Mouse (Mus musculus): ENCODE measurements at regions not wholly inside any gene's neighbourhood (a gene's known extent, or its start where the extent isn't known, plus 50 kb on each side); places are given as distances from the start of the nearest gene placed in this dataset.
"Not testable (repeated sequence)": the region's sequence is repeated elsewhere in the genome, so short reads cannot be mapped to it uniquely, and the experiment has no call there.

DNA sequence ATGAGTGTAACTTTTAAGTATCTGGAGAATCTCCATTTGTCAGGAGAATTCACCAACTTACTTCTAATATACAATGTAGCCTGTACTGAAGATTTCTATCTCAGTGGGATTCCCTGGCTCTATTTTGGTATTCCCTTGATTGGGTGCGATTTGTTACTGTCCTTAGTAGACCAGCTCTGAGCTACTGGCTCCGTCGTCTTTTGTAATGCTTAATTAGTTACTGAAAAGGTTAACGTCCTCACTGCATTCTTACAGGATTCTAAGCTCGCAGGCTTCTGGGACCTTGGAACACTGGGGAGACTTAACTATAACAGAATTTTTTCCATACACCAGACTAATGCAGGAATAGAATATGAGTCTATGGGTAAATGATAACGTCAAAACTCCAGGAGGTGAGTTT, 67.9 kb upstream of the Mocs1 start:
- TF ChIP-seq TAL1, GATA1 (IDR thresholded peaks at IDR 0.05; ENCODE audit: low read length): not testable (repeated sequence)
